Mouse (Mus musculus): ENCODE measurements at regions not wholly inside any gene's neighbourhood (a gene's known extent, or its start where the extent isn't known, plus 50 kb on each side); places are given as distances from the start of the nearest gene placed in this dataset.

GRCm38 (mm10) chr8:8892996-8893395 is 202.7 kb upstream of the Arglu1 start:
- H3K27me3 ChIP-seq (ENCODE audit: control insufficient read depth, insufficient read depth, low read length), result no peaks in the 10 kb centered on the region
- no peaks in the 10 kb centered on the region for H3K4me1 ChIP-seq (ENCODE audit: control insufficient read depth, insufficient read depth, low read length)
- no peak overlapping the region for H3K4me3 ChIP-seq (replicated peaks; ENCODE audit: insufficient read depth, low read depth, low read length)
- 44% methylated on average over 3 of the region's 3 CpGs for WGBS
- DNase-seq, result no peak
- TF ChIP-seq CTCF (IDR thresholded peaks at IDR 0.05; ENCODE audit: borderline replicate concordance, insufficient read depth, low read depth, low read length) (no peak), POLR2A (IDR thresholded peaks at IDR 0.05; ENCODE audit: borderline replicate concordance, insufficient read depth, low read length) (no peak)
- H3K27ac ChIP-seq (ENCODE audit: insufficient read depth, low read length), result no peak overlapping the region

GRCm38 (mm10) chr8:8877286-8877685 is 187.0 kb upstream of the Arglu1 start:
- Histone ChIP-seq H3K4me1 (ENCODE audit: control insufficient read depth, insufficient read depth, low read length) (no peaks in the 10 kb centered on the region), H3K27me3 (ENCODE audit: control insufficient read depth, insufficient read depth, low read length) (no peaks in the 10 kb centered on the region), H3K27ac (ENCODE audit: insufficient read depth, low read length) (no peak overlapping the region), H3K4me3 (replicated peaks; ENCODE audit: insufficient read depth, low read depth, low read length) (no peak overlapping the region)
- WGBS, result 39% methylated on average over 5 of the region's 5 CpGs
- no peak for DNase-seq
- TF ChIP-seq CTCF (IDR thresholded peaks at IDR 0.05; ENCODE audit: borderline replicate concordance, insufficient read depth, low read depth, low read length) (no peak), POLR2A (IDR thresholded peaks at IDR 0.05; ENCODE audit: borderline replicate concordance, insufficient read depth, low read length) (no peak)

GRCm38 (mm10) chr8:8876879-8877278 is 186.6 kb upstream of the Arglu1 start:
- Histone ChIP-seq H3K4me3 (replicated peaks; ENCODE audit: insufficient read depth, low read depth, low read length) (no peak overlapping the region), H3K4me1 (ENCODE audit: control insufficient read depth, insufficient read depth, low read length) (no peaks in the 10 kb centered on the region), H3K27me3 (ENCODE audit: control insufficient read depth, insufficient read depth, low read length) (no peaks in the 10 kb centered on the region), H3K27ac (ENCODE audit: insufficient read depth, low read length) (no peak overlapping the region)
- WGBS, result 25% methylated on average over 9 of the region's 9 CpGs
- no peak for DNase-seq
- TF ChIP-seq CTCF (IDR thresholded peaks at IDR 0.05; ENCODE audit: borderline replicate concordance, insufficient read depth, low read depth, low read length) (no peak), POLR2A (IDR thresholded peaks at IDR 0.05; ENCODE audit: borderline replicate concordance, insufficient read depth, low read length) (no peak)

GRCm38 (mm10) chr8:8876469-8876868 is 186.1 kb upstream of the Arglu1 start:
- TF ChIP-seq CTCF (IDR thresholded peaks at IDR 0.05; ENCODE audit: borderline replicate concordance, insufficient read depth, low read depth, low read length) (no peak), POLR2A (IDR thresholded peaks at IDR 0.05; ENCODE audit: borderline replicate concordance, insufficient read depth, low read length) (no peak)
- WGBS, result 47% methylated on average over 6 of the region's 6 CpGs
- no peak for DNase-seq
- Histone ChIP-seq H3K27ac (ENCODE audit: insufficient read depth, low read length) (no peak overlapping the region), H3K4me3 (replicated peaks; ENCODE audit: insufficient read depth, low read depth, low read length) (no peak overlapping the region), H3K4me1 (ENCODE audit: control insufficient read depth, insufficient read depth, low read length) (no peaks in the 10 kb centered on the region), H3K27me3 (ENCODE audit: control insufficient read depth, insufficient read depth, low read length) (no peaks in the 10 kb centered on the region)

GRCm38 (mm10) chr8:8871938-8872337 is 181.6 kb upstream of the Arglu1 start:
- DNase-seq, result no peak
- Histone ChIP-seq H3K27ac (ENCODE audit: insufficient read depth, low read length) (no peak overlapping the region), H3K4me1 (ENCODE audit: control insufficient read depth, insufficient read depth, low read length) (no peaks in the 10 kb centered on the region), H3K27me3 (ENCODE audit: control insufficient read depth, insufficient read depth, low read length) (no peaks in the 10 kb centered on the region), H3K4me3 (replicated peaks; ENCODE audit: insufficient read depth, low read depth, low read length) (no peak overlapping the region)
- TF ChIP-seq POLR2A (IDR thresholded peaks at IDR 0.05; ENCODE audit: borderline replicate concordance, insufficient read depth, low read length), result no peak
- no peak for TF ChIP-seq CTCF (IDR thresholded peaks at IDR 0.05; ENCODE audit: borderline replicate concordance, insufficient read depth, low read depth, low read length)
- WGBS, result 37% methylated on average over 3 of the region's 3 CpGs

GRCm38 (mm10) chr8:8871039-8871438 is 180.7 kb upstream of the Arglu1 start:
- Histone ChIP-seq H3K27me3 (ENCODE audit: control insufficient read depth, insufficient read depth, low read length) (no peaks in the 10 kb centered on the region), H3K4me3 (replicated peaks; ENCODE audit: insufficient read depth, low read depth, low read length) (no peak overlapping the region), H3K4me1 (ENCODE audit: control insufficient read depth, insufficient read depth, low read length) (no peaks in the 10 kb centered on the region), H3K27ac (ENCODE audit: insufficient read depth, low read length) (no peak overlapping the region)
- DNase-seq, result no peak
- 65% methylated on average over 8 of the region's 8 CpGs for WGBS
- TF ChIP-seq POLR2A (IDR thresholded peaks at IDR 0.05; ENCODE audit: borderline replicate concordance, insufficient read depth, low read length), result no peak
- no peak for TF ChIP-seq CTCF (IDR thresholded peaks at IDR 0.05; ENCODE audit: borderline replicate concordance, insufficient read depth, low read depth, low read length)

- no peaks in the 10 kb centered on the region for H3K27me3 ChIP-seq (ENCODE audit: control insufficient read depth, insufficient read depth, low read length)
- H3K4me3 ChIP-seq (replicated peaks; ENCODE audit: insufficient read depth, low read depth, low read length), result no peak overlapping the region
- 14% methylated on average over 4 of the region's 4 CpGs for WGBS
- TF ChIP-seq CTCF (IDR thresholded peaks at IDR 0.05; ENCODE audit: borderline replicate concordance, insufficient read depth, low read depth, low read length), result no peak
- TF ChIP-seq POLR2A (IDR thresholded peaks at IDR 0.05; ENCODE audit: borderline replicate concordance, insufficient read depth, low read length), result no peak
- no peak overlapping the region for H3K27ac ChIP-seq (ENCODE audit: insufficient read depth, low read length)
- H3K4me1 ChIP-seq (ENCODE audit: control insufficient read depth, insufficient read depth, low read length), result no peaks in the 10 kb centered on the region
- DNase-seq, result no peak
These were observed 180.2 kb upstream of the Arglu1 start for GRCm38 (mm10) chr8:8870487-8870886.

GRCm38 (mm10) chr8:8869338-8869737 is 179.0 kb upstream of the Arglu1 start:
- H3K27me3 ChIP-seq (ENCODE audit: control insufficient read depth, insufficient read depth, low read length), result no peaks in the 10 kb centered on the region
- H3K4me3 ChIP-seq (replicated peaks; ENCODE audit: insufficient read depth, low read depth, low read length), result no peak overlapping the region
- DNase-seq, result no peak
- no peaks in the 10 kb centered on the region for H3K4me1 ChIP-seq (ENCODE audit: control insufficient read depth, insufficient read depth, low read length)
- no peak overlapping the region for H3K27ac ChIP-seq (ENCODE audit: insufficient read depth, low read length)
- no peak for TF ChIP-seq CTCF (IDR thresholded peaks at IDR 0.05; ENCODE audit: borderline replicate concordance, insufficient read depth, low read depth, low read length)
- WGBS, result 66% methylated on average over 6 of the region's 6 CpGs

Data from cerebellum, adult 2 months (tissue).